Mouse (Mus musculus) cerebellum, postnatal 10 days (tissue): ENCODE measurements around the gene Esrrg.

Source experiments
- DNase-seq, 2 experiments: peaks; one replicate each; pipeline ENCODE4 v3.0.0; 2021; ENCODE audit warnings: mixed read lengths in 2 of 2

The Esrrg gene

GRCm38 (mm10) chr1:187710434-187710948 lies 101.9 kb downstream of the Esrrg start:
- no peak for DNase-seq

- no peak for DNase-seq
These were observed 112.4 kb downstream of the Esrrg start for GRCm38 (mm10) chr1:187721035-187721434.

GRCm38 (mm10) chr1:187722016-187722415 lies 113.4 kb downstream of the Esrrg start:
- DNase-seq: no peak

GRCm38 (mm10) chr1:187724651-187725050 lies 116.1 kb downstream of the Esrrg start:
- peak in 1 of 2 experiments; percentile 17 for DNase-seq

- no peak for DNase-seq
These were observed 116.8 kb downstream of the Esrrg start for GRCm38 (mm10) chr1:187725351-187725750.

GRCm38 (mm10) chr1:187731171-187731570 lies 122.6 kb downstream of the Esrrg start:
- no peak for DNase-seq

GRCm38 (mm10) chr1:187736507-187736906 lies 127.9 kb downstream of the Esrrg start:
- no peak for DNase-seq

GRCm38 (mm10) chr1:187737296-187737695 lies 128.7 kb downstream of the Esrrg start:
- no peak for DNase-seq

- DNase-seq: no peak
These were observed 131.9 kb downstream of the Esrrg start for GRCm38 (mm10) chr1:187740531-187740930.

- DNase-seq: no peak
These were observed 132.7 kb downstream of the Esrrg start for GRCm38 (mm10) chr1:187741306-187741705.

- no peak for DNase-seq
These were observed 133.5 kb downstream of the Esrrg start for GRCm38 (mm10) chr1:187742071-187742470.

GRCm38 (mm10) chr1:187749294-187749693 lies 140.7 kb downstream of the Esrrg start:
- DNase-seq: no peak

- no peak for DNase-seq
These were observed 141.3 kb downstream of the Esrrg start for GRCm38 (mm10) chr1:187749931-187750330.

GRCm38 (mm10) chr1:187755528-187755927 lies 146.9 kb downstream of the Esrrg start:
- DNase-seq: no peak

- no peak for DNase-seq
These were observed 149.4 kb downstream of the Esrrg start for GRCm38 (mm10) chr1:187757981-187758380.

- no peak for DNase-seq
These were observed 150.0 kb downstream of the Esrrg start for GRCm38 (mm10) chr1:187758546-187758945.

- DNase-seq: no peak
These were observed 150.9 kb downstream of the Esrrg start for GRCm38 (mm10) chr1:187759536-187759935.

GRCm38 (mm10) chr1:187762641-187763450 lies 154.3 kb downstream of the Esrrg start:
- DNase-seq: no peak

- no peak for DNase-seq
These were observed 154.8 kb downstream of the Esrrg start for GRCm38 (mm10) chr1:187763451-187763755.

- no peak for DNase-seq
These were observed 155.2 kb downstream of the Esrrg start for GRCm38 (mm10) chr1:187763821-187764220.

GRCm38 (mm10) chr1:187765577-187765976 lies 157.0 kb downstream of the Esrrg start:
- DNase-seq: no peak

GRCm38 (mm10) chr1:187767355-187767754 lies 158.8 kb downstream of the Esrrg start:
- no peak for DNase-seq

- DNase-seq: no peak
These were observed 161.6 kb downstream of the Esrrg start for GRCm38 (mm10) chr1:187770234-187770633.

- no peak for DNase-seq
These were observed 162.5 kb downstream of the Esrrg start for GRCm38 (mm10) chr1:187771067-187771466.
